Comparison of ENCODE assay signal across 16 mouse cellular contexts in the genomic region with DNA sequence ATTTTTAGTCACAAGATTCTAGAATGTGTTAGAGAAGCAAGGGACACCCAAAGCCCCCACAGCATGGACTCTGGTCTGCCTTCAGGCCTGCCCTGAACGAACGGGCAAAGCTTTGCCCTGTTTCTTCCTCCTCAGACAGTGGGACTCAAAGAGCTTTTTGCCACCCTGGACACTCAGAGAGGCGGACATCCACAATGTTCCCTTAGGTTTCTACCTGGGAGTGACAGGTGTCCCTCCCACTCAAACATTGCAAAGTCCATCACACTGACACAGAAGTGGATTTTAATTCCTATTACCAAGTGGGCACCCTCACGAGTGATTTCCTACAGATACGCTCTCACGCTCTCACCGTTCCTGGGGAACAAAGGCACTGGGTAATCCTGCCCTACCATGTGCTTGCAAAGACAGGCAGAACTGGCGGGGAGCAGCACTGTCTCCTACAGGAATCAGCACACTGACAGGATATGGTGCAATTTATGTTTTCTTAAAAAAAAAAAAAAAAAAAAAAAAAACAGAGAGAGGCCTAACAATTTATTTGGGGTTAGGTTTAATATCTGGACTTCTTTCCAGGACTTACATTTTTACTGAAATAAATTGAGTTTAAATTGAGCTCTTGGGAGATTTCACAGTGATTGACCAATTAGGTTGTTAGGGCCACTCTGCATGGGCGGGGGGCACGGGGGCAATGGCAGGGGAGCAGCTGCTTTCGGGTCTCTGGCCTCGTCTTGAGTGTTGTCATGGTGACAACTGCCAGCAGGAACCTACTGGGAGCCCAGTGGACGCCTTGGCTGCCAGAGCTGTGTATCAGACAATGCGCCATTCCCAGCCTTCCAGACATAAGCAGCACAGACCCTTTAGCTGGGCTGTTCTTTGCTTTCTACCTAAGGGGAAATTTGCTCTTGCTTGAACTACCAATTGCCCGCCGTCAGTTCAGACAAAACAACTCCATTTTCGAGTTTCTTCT.
DNase-seq lines count a peak whose midpoint lies in the region; ATAC-seq lines count a peak whose summit lies in the region.
"Had no signal": no experiment of that assay in that cellular context is flagged by ENCODE, and none has a peak within 500 bp of the region (broad histone marks: within the 10 kb centered on the region; RNA-seq: fewer than 3 reads in every experiment).

No protein-coding gene starts in this region.

- H3K9me3 ChIP-seq in midbrain, embryonic 13.5 days, result no peaks in the 10 kb centered on the region

- no peaks in the 10 kb centered on the region for H3K27me3 ChIP-seq in midbrain, embryonic 13.5 days
- H3K27me3 ChIP-seq: CH12.LX; heart, embryonic 13.5 days had no signal

- H3K4me2 ChIP-seq in midbrain, embryonic 13.5 days (replicated peaks), result peak overlapping the region; percentile 9
- H3K4me2 ChIP-seq: heart, embryonic 13.5 days had no signal

- 19% methylated on average over 17 of the region's 17 CpGs for WGBS in midbrain, embryonic 13.5 days

- H3K27ac ChIP-seq in midbrain, embryonic 13.5 days, result peak overlapping the region; percentile 83
- H3K27ac ChIP-seq: heart, embryonic 13.5 days; liver, embryonic 14.5 days had no signal

- no peaks in the 10 kb centered on the region for H3K36me3 ChIP-seq in midbrain, embryonic 13.5 days
- H3K36me3 ChIP-seq: heart, embryonic 13.5 days had no signal

- H3K4me3 ChIP-seq in midbrain, embryonic 13.5 days (replicated peaks), result no peak overlapping the region
- H3K4me3 ChIP-seq: heart, embryonic 13.5 days had no signal

- 0 out of 2 replicates have a peak overlapping the region, but pooled peaks have one; percentile 2 for H3K9ac ChIP-seq in midbrain, embryonic 13.5 days (replicated peaks)
- H3K9ac ChIP-seq: heart, embryonic 13.5 days; liver, embryonic 14.5 days had no signal

- peak; percentile 74 for DNase-seq in MN1 (ENCODE audit: low spot score)
- peak; percentile 75 for DNase-seq in embryo, embryonic 11 days
- peak; percentile 13 for DNase-seq in forelimb bud, embryonic 11.5 days (ENCODE audit: low read depth, low spot score)
- DNase-seq in gastrocnemius, adult 18-20 months (ENCODE audit: low spot score), result no peak
- no peak for DNase-seq in left cerebral cortex, postnatal 25 days (ENCODE audit: low spot score in 2 of 2)
- DNase-seq in adrenal gland, postnatal 14 days, result no peak
- DNase-seq in layer of hippocampus, postnatal 14 days (ENCODE audit: low spot score in 2 of 2), result no peak
- DNase-seq: cerebellum, adult 2 months; right cerebral cortex, postnatal 14 days; thymus, adult 2 months had no signal

- intact Hi-C loops in left cerebral cortex, postnatal 25 days (cut with DNase I), result loop anchor here (2.0 to 5.0 kb wide), 2 partner anchors 135 to 251 kb away; no protein-coding TSS in a partner anchor

- H3K4me1 ChIP-seq in midbrain, embryonic 13.5 days (replicated peaks), result peaks cover 28% of the 10 kb centered on the region
- H3K4me1 ChIP-seq: heart, embryonic 13.5 days had no signal

- ATAC-seq in midbrain, embryonic 13.5 days, result peak; percentile 92
- ATAC-seq: activated CD4-positive, CD25-positive, alpha-beta regulatory T cell, adult 4 months; intestine, postnatal 0 days had no signal

Comparison
In these comparisons a context has a peak if more than half of its experiments do, and no peak if none do; other contexts are left out.
1. DNase-seq: peak in MN1 (single experiment), embryo, embryonic 11 days (single experiment) and forelimb bud, embryonic 11.5 days (single experiment); none in gastrocnemius, adult 18-20 months (single experiment), left cerebral cortex, postnatal 25 days (0 of 2), adrenal gland, postnatal 14 days (single experiment) and layer of hippocampus, postnatal 14 days (0 of 2).